Mouse (Mus musculus): Measurements from ENCODE around the gene Greb1.
"Not testable (repeated sequence)": the region's sequence is repeated elsewhere in the genome, so short reads cannot be mapped to it uniquely, and the experiment has no call there.

- TF ChIP-seq MAFK (IDR thresholded peaks at IDR 0.05; ENCODE audit: insufficient read depth, low read depth, low read length); ZNF384 (IDR thresholded peaks at IDR 0.05; ENCODE audit: low read depth, low read length); CHD2 (IDR thresholded peaks at IDR 0.05; ENCODE audit: low read depth, low read length); HCFC1 (IDR thresholded peaks at IDR 0.05; ENCODE audit: borderline replicate concordance, insufficient read depth, low read length); ZC3H11A (IDR thresholded peaks at IDR 0.05; ENCODE audit: borderline replicate concordance, low read depth, low read length): not testable (repeated sequence)
Observed at GRCm38 (mm10) chr12:16695252-16695651, 105.4 kb downstream of the Greb1 start.
